Mouse (Mus musculus): ENCODE results near the gene Rftn1. TPM values are rescaled to one million over a fixed set of nuclear protein-coding genes. Genes with fewer than 3 reads are reported as not detected.

Gene Rftn1
- 37.6 and 63.5 TPM in 2 replicates for polyA plus RNA-seq (2012; rRNA removed)

DNA sequence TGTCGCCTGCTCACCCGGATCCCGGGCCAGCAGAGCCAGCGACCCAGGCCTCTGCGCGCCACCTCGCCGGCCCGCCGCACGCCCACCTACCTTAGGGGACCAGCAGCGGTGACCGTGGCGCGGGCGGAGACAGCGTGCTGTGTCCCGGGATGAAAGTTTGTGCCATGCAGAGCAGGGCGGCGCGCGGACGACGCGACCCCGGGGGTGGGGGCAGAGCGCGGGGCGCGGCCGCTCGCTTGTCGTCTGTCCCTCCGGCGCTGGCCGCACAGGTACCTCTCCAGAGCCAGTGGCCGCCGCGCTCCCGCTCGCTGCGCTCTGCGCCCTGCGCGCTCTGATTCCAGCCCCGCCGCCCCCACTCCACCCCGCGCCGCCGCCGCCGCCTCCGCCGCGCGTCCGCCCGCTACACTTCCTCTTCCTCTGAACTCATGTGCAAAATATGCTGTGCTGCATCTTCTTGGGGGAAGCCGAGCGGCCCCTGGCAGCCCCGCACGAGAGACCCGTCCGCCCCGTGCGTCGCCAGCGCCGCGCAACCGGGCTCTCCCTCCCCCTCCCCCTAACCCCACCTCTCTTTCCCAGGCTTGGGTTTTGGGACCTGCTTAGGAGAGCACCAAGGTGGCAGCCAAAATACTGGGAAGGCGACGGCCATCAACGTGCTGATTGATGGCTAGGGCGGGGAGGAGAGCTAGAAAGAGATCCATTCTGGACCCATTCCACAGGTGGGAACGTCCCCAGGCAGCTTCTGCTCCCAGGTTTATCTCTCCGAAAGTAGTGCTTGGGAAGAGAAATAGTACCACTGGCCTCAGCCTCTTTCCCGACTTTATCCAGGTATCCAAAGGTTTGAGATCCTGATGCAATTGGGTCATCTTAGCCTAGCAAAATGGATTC, at the start of gene Rftn1:
Gene Rftn1, minus strand, starts transcription at position 544 of the 885 bp plus-strand sequence.

Other genes starting within 250 kb of the Rftn1 start
- gene Dazl, start 103.0 kb upstream of the Rftn1 start, polyA plus RNA-seq (2012; rRNA removed): 3.2 and 4.3 TPM in 2 replicates

Measured in ovary, adult 2 months (tissue).